Mouse (Mus musculus) hindbrain, embryonic 12.5 days (tissue): ENCODE measurements around the gene Ipo13. TPM values are rescaled to one million over a fixed set of nuclear protein-coding genes. Genes with fewer than 3 reads are reported as not detected.

Source experiments
- ATAC-seq: fragments of 200-750 bp; cut with Nextera tagmentation; 2 replicates; pipeline ENCODE4 v1.8.0; 2017; ENCODE audit warnings: moderate TSS enrichment; ENCODE audit not compliant: low FRiP score
- H3K27ac ChIP-seq: fragments of 300-500 bp; sonication (generic); 2 replicates; pipeline ENCODE4 v1.5.1; 2016; ENCODE audit warnings: mild to moderate bottlenecking
- H3K27me3 ChIP-seq: fragments of 300-500 bp; sonication (generic); 2 replicates; pipeline ENCODE4 v1.6.1; 2016; ENCODE audit warnings: mild to moderate bottlenecking
- H3K36me3 ChIP-seq: fragments of 300-500 bp; sonication (generic); 2 replicates; pipeline ENCODE4 v1.6.1; 2016; ENCODE audit warnings: mild to moderate bottlenecking
- H3K4me1 ChIP-seq: fragments of 300-500 bp; sonication (generic); 2 replicates; pipeline ENCODE4 v1.6.1; 2016
- H3K4me2 ChIP-seq: fragments of 300-500 bp; sonication (generic); replicated peaks from 2 replicates; pipeline ENCODE4 v1.6.1; 2016; ENCODE audit warnings: mild to moderate bottlenecking
- H3K4me3 ChIP-seq: fragments of 300-500 bp; sonication (generic); 2 replicates; pipeline ENCODE4 v1.5.1; 2016; ENCODE audit warnings: mild to moderate bottlenecking
- H3K9ac ChIP-seq: fragments of 300-500 bp; sonication (generic); 2 replicates; pipeline ENCODE4 v1.6.1; 2016; ENCODE audit warnings: mild to moderate bottlenecking, moderate library complexity
- H3K9me3 ChIP-seq: fragments of 300-500 bp; sonication (generic); replicated peaks from 2 replicates; pipeline ENCODE4 v1.6.1; 2016; ENCODE audit warnings: mild to moderate bottlenecking
- WGBS: fragments of 180-500 bp; shearing (Covaris S2); methylation state at CpG from one replicate; pipeline ENCODE4 v1.1.7; 2016; 5-methylcytosine and 5-hydroxymethylcytosine counted together
- polyA plus RNA-seq: library from polyadenylated mRNA; unstranded; fragments of >200 nt; fragmentation: Nextera tagmentation; extraction: Ambion mirVana; gene quantifications from 2 replicates; pipeline ENCODE4 v1.2.1, GENCODE M21; 2016

Ipo13 gene
- polyA plus RNA-seq, 1 experiment from 2014 or later: 65.5 TPM

DNA sequence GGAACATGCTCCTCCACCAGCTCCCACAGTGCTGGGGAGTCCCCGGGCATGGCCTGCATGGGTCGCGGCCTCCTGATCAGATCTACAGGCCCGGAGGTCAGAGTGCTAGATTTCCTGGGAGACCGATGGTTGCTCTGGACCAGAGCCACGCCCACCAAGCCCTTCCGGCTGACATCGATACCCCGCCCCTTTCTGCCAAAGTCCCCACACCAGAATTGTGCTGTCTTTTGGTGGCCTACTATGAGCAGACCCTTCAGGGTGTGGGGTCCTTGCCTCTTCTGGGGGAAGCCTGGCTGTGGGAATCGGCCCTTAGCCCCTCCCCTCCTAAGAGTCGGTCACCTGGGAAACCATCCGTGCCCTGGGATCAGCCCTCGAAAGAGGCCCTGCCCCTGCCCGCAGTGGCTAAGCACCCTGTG lies 42.3 kb downstream of the Ipo13 start, which contains the start of gene Ccdc24:
Gene Ccdc24 (minus strand): TSS at position 87 of the 416 bp plus-strand sequence.
- Histone ChIP-seq H3K9ac (peak within 1 kb of the TSS; percentile 45; the same call in 1 of the 2 replicates), H3K4me1 (peaks cover 25% of the 10 kb centered on the region), H3K4me2 (peak within 1 kb of the TSS; percentile 36), H3K27me3 (0 out of 2 replicates have a peak, but pooled peaks cover 1% of the 10 kb centered on the region), H3K36me3 (peaks cover 43% of the 10 kb centered on the region), H3K4me3 (no peak within 1 kb of the TSS), H3K27ac (0 out of 2 replicates have a peak within 1 kb of the TSS, but pooled peaks have one; percentile 5), H3K9me3 (no peaks in the 10 kb centered on the region)
- ATAC-seq: 0 out of 2 replicates have a peak, but pooled peaks have one; percentile 17
- 6% methylated on average over 14 of the region's 14 CpGs for WGBS

DNA sequence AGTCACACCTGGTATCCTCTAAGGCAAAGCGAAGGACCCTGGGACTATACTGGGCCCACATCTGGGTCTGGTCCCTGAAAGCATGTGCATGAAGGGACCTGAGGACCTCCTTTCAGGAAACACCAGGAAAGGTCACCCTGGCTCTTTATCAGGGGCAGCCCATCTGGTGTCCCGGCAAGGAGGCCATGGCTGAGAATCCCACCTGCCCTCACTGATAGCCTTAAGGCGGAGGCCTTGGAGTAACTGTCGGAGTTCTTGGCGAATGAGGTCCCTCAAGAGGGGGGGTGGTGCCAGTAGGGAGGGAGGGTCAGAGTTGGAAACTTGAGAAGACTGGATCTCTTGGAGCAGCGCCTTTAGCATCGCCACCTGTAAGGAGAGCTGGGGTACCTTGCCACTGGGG lies 43.0 kb downstream of the Ipo13 start:
- WGBS: 62% methylated on average over 7 of the region's 7 CpGs
- Histone ChIP-seq H3K9ac (no peak overlapping the region), H3K9me3 (no peaks in the 10 kb centered on the region), H3K4me2 (no peak overlapping the region), H3K36me3 (peaks cover 36% of the 10 kb centered on the region), H3K27me3 (0 out of 2 replicates have a peak, but pooled peaks cover 5% of the 10 kb centered on the region), H3K4me1 (peaks cover 25% of the 10 kb centered on the region), H3K4me3 (no peak overlapping the region), H3K27ac (no peak overlapping the region)
- ATAC-seq: no peak

DNA sequence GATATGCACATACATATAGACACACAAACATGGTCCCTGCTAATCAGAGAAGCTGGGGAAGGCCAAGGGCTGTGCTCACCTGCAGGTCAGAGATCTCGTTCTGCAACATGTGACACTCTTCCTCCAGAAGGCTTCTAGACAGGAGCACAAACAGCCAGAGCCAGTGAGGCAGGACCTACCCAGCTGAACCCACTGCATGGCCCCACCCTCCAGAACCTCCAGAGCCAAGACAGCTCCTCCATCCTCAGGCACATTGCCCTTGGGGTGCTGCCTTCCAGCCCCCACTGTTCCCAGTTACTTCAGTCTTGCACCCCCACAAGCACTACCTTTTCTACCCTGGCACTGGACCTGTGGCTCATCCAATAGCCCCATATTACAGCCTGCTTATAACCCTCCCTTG lies 44.4 kb downstream of the Ipo13 start:
- ATAC-seq: no peak
- WGBS: 62% methylated on average over 1 of the region's 1 CpGs
- H3K4me1 ChIP-seq: peaks cover 32% of the 10 kb centered on the region

DNA sequence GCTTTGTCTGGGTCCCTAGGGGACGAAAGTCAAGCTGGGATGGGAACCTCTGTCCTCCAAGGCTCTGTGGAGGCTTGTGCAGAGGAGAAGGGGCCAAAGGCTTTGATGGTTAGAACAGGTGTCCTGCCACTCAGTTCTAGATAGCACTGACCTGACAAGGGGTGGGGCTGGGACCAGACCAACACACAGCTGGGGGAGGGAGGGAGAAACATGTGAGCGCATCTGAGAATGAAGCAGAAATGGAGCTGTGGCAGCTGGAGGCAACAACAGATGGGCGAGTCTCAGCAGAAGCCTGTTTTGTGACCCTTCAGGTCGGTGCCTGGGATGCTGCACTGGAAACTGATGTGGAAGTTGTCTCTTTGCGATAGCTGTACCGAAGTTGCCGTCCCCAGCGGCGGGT lies 45.5 kb downstream of the Ipo13 start:
- H3K4me1 ChIP-seq: peaks cover 32% of the 10 kb centered on the region

More for the DNA sequence above, 44.4 kb downstream of the Ipo13 start:
- no peaks in the 10 kb centered on the region for H3K9me3 ChIP-seq
- peaks cover 22% of the 10 kb centered on the region for H3K36me3 ChIP-seq
- H3K4me2 ChIP-seq: no peak overlapping the region
- no peak overlapping the region for H3K27ac ChIP-seq
- H3K4me3 ChIP-seq: no peak overlapping the region
- no peak overlapping the region for H3K9ac ChIP-seq
- 0 out of 2 replicates have a peak, but pooled peaks cover 5% of the 10 kb centered on the region for H3K27me3 ChIP-seq

DNA sequence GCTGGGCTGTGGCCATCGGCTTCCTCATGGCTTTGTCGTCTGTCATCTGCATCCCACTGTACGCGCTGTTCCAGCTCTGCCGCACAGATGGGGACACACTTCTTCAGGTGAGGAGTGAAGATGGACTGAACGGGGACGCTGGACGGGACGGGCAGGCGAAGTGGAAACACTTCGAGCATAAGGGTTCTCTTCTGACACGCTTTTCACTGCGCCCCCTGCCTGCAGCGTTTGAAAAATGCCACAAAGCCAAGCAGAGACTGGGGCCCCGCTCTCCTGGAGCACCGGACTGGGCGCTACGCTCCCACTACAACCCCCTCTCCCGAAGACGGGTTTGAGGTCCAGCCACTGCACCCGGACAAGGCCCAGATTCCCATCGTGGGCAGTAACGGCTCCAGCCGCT lies 47.0 kb downstream of the Ipo13 start:
- Histone ChIP-seq H3K4me3 (no peak overlapping the region), H3K4me2 (peak overlapping the region; percentile 19; the same call in 1 of the 2 replicates), H3K9ac (no peak overlapping the region), H3K36me3 (0 out of 2 replicates have a peak, but pooled peaks cover 2% of the 10 kb centered on the region), H3K9me3 (no peaks in the 10 kb centered on the region), H3K4me1 (peaks cover 31% of the 10 kb centered on the region), H3K27me3 (0 out of 2 replicates have a peak, but pooled peaks cover 5% of the 10 kb centered on the region), H3K27ac (no peak overlapping the region)
- ATAC-seq: no peak; the same call in 1 of the 2 replicates
- WGBS: 17% methylated on average over 24 of the region's 24 CpGs

More for the DNA sequence above, 45.5 kb downstream of the Ipo13 start:
- no peaks in the 10 kb centered on the region for H3K9me3 ChIP-seq
- H3K27me3 ChIP-seq: 0 out of 2 replicates have a peak, but pooled peaks cover 5% of the 10 kb centered on the region
- WGBS: 66% methylated on average over 9 of the region's 9 CpGs
- H3K27ac ChIP-seq: peak overlapping the region; percentile 30; the same call in 1 of the 2 replicates
- peaks cover 15% of the 10 kb centered on the region for H3K36me3 ChIP-seq
- no peak for ATAC-seq
- no peak overlapping the region for H3K9ac ChIP-seq
- no peak overlapping the region for H3K4me3 ChIP-seq
- no peak overlapping the region for H3K4me2 ChIP-seq

DNA sequence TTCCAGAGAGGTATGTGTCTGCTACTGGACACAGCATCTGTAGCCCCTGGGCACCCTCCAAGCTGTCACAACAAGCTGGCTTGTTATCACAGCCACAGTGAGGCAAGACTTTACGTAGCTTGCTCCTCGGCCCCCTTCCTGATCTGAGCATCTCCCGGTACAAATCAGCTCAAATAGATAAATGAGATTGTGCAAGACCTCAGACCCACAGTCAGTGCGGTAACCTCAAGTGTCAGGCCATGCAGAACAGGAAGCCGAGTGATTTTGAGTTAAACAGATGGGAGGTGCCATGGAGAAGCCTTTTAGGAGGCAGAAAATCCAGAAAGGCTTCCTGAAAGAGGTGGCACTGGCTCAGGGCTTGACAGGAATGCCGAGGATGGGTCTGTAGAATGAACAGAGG lies 47.8 kb downstream of the Ipo13 start:
- H3K4me3 ChIP-seq: no peak overlapping the region
- 73% methylated on average over 6 of the region's 6 CpGs for WGBS
- 0 out of 2 replicates have a peak, but pooled peaks cover 5% of the 10 kb centered on the region for H3K27me3 ChIP-seq
- H3K4me2 ChIP-seq: no peak overlapping the region
- no peak for ATAC-seq
- no peak overlapping the region for H3K27ac ChIP-seq
- H3K36me3 ChIP-seq: 0 out of 2 replicates have a peak, but pooled peaks cover 2% of the 10 kb centered on the region
- peaks cover 24% of the 10 kb centered on the region for H3K4me1 ChIP-seq
- no peak overlapping the region for H3K9ac ChIP-seq
- H3K9me3 ChIP-seq: no peaks in the 10 kb centered on the region

DNA sequence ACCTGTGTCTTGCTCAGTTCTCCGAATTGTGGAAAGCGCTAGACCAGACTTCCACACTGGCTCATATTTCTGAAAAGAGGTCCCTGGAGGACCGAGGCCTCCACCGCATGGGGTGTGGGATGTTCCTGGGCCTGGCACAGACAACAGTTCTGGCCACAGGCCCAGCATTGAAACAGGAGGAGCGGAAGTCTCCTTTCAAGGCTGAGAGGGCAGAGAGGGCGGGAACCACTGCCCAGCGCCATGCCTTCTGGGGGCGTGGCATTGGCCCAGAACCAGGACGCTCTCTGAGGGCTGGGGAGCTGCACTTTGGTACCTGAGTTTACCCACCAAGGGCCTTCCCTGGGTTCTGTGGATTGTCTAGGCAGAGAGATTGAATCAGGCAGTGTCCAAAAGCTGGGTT lies 48.7 kb downstream of the Ipo13 start:
- peaks cover 24% of the 10 kb centered on the region for H3K4me1 ChIP-seq
- H3K36me3 ChIP-seq: 0 out of 2 replicates have a peak, but pooled peaks cover 2% of the 10 kb centered on the region
- ATAC-seq: no peak
- 0 out of 2 replicates have a peak, but pooled peaks cover 5% of the 10 kb centered on the region for H3K27me3 ChIP-seq
- no peak overlapping the region for H3K27ac ChIP-seq
- 64% methylated on average over 9 of the region's 9 CpGs for WGBS
- no peaks in the 10 kb centered on the region for H3K9me3 ChIP-seq
- no peak overlapping the region for H3K4me2 ChIP-seq
- H3K9ac ChIP-seq: no peak overlapping the region
- no peak overlapping the region for H3K4me3 ChIP-seq

DNA sequence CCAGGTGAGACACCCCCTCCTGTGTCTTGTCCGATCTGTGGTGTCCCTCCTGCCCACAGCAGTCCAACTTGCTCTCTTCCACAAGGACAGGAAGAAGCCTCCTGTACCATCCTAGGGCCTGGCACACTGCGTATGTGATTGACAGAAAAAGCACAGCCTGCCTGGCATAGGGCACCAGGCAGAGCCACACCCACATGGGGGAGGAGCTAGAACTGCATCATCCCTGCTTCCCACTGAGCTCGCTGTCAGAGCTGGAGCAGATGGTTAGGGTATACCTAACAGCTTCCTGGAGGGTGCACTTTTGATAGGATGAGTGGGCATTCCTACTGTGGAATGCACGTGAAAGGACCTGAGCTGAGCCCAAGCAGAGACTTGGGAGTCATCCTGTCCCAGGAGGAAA lies 52.0 kb downstream of the Ipo13 start:
- Histone ChIP-seq H3K27ac (no peak overlapping the region), H3K4me1 (peaks cover 9% of the 10 kb centered on the region), H3K9me3 (no peaks in the 10 kb centered on the region), H3K4me2 (no peak overlapping the region), H3K27me3 (0 out of 2 replicates have a peak, but pooled peaks cover 5% of the 10 kb centered on the region), H3K36me3 (0 out of 2 replicates have a peak, but pooled peaks cover 2% of the 10 kb centered on the region), H3K4me3 (no peak overlapping the region), H3K9ac (no peak overlapping the region)
- ATAC-seq: peak; percentile 55
- WGBS: 38% methylated on average over 4 of the region's 4 CpGs

DNA sequence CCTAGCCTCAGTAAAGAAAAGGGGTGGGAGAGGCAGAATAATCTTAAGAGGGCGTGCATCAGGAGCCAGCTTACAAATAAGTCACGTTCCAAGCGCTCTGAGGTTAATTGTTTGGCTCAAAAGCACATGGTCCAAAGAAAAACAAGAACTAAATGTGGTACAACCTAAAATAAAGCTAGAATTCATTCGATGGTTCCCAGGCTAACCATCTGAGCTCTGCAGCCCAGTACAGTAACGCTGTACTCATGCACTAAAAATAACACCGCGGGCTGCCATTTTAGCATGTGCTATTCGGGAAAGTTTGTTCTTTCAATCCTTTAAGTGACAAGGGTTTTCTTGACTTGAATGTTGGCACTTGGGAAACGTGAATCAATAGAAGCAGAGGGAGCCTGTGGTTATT lies 54.2 kb downstream of the Ipo13 start:
- H3K4me3 ChIP-seq: no peak overlapping the region
- H3K9me3 ChIP-seq: no peaks in the 10 kb centered on the region
- no peak overlapping the region for H3K4me2 ChIP-seq
- H3K4me1 ChIP-seq: peaks cover 1% of the 10 kb centered on the region
- 87% methylated on average over 9 of the region's 9 CpGs for WGBS
- no peak for ATAC-seq
- no peaks in the 10 kb centered on the region for H3K27me3 ChIP-seq
- H3K36me3 ChIP-seq: 0 out of 2 replicates have a peak, but pooled peaks cover 2% of the 10 kb centered on the region
- H3K9ac ChIP-seq: no peak overlapping the region
- no peak overlapping the region for H3K27ac ChIP-seq

DNA sequence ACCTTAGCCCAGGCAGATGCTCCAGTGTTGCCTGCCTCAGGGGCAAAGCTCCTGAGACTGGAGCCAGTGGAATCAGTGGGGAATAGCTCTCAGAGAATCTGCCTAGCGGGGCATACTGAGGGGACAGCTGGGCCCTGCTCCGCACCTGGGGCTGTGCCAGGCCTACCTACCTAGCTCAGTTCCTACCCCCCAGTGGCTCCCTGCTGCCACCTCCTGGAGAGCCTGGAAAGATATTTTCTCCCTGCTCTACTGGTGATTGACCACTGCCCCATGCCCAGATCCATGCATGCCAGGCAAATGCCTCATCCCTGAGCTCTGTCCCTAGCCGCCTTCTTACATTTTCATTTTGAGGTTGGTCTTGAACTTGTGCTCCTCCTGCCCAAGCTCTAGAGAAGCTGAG lies 56.0 kb downstream of the Ipo13 start:
- peak; percentile 39; the same call in 1 of the 2 replicates for ATAC-seq
- peaks cover 7% of the 10 kb centered on the region for H3K4me1 ChIP-seq
- H3K9ac ChIP-seq: no peak overlapping the region
- no peak overlapping the region for H3K4me3 ChIP-seq
- H3K27me3 ChIP-seq: no peaks in the 10 kb centered on the region
- no peak overlapping the region for H3K27ac ChIP-seq
- 59% methylated on average over 3 of the region's 3 CpGs for WGBS
- H3K4me2 ChIP-seq: no peak overlapping the region
- no peaks in the 10 kb centered on the region for H3K9me3 ChIP-seq
- H3K36me3 ChIP-seq: no peaks in the 10 kb centered on the region

DNA sequence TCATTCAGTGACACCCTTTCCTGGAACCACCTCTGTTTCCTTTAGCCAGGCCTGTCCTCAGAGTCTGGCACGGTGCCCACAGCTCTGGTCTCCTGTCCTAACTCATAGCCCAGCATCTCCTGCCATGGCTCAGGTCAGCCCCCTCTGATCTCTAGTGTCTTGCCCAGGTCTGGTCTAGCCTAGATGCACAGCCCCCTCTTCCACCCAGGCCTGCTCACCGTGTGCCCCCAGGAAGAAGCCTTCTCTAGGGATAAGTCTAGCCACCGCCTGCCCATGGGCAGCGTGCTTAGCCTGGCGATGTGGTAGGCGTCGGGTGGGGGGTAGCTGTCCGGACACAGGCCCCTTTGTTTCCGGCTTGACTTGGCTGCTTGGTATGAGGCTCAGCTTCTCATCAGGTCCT lies 59.7 kb downstream of the Ipo13 start:
- no peak overlapping the region for H3K27ac ChIP-seq
- H3K4me3 ChIP-seq: no peak overlapping the region
- no peaks in the 10 kb centered on the region for H3K27me3 ChIP-seq
- no peak overlapping the region for H3K9ac ChIP-seq
- H3K9me3 ChIP-seq: no peaks in the 10 kb centered on the region
- no peak overlapping the region for H3K4me2 ChIP-seq
- no peaks in the 10 kb centered on the region for H3K36me3 ChIP-seq
- peaks cover 15% of the 10 kb centered on the region for H3K4me1 ChIP-seq
- 0 out of 2 replicates have a peak, but pooled peaks have one; percentile 27 for ATAC-seq
- WGBS: 69% methylated on average over 9 of the region's 9 CpGs

DNA sequence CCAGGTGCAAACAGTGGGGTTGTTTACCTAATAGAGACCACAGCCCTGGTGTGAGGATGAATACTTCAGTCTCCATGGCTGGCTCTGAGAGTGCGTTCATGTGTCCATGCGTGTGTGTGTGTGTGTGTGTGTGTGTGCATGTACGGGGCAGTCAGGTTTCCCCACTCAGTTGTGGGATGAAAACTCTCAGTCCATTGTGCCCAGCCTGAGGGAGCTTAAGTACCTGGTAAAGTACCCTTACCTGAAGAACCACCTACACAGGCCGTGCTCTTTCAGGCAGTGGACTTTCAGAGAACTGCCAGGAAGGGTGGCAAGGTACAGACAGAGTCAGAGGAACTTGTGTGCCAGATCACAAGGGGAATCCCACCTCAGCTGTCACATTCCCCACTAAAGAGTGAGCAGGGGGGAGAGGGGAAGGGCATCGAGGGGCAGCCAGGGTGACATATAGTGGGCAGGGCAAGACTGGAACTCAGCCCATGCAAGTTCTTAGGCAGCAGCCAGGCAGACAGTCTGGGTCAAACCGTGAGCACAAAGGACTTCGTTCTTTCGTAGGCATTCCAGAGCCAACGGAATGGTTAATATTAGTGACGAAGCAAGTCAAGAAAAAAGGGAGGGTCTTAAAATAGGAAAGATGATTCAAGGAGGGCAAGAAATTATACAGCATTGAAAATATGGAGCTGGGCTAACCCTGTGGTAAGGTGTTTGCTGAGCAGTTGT lies 62.5 kb downstream of the Ipo13 start:
- Histone ChIP-seq H3K4me3 (no peak overlapping the region), H3K9me3 (no peaks in the 10 kb centered on the region), H3K27ac (no peak overlapping the region), H3K4me2 (no peak overlapping the region), H3K4me1 (peaks cover 29% of the 10 kb centered on the region), H3K27me3 (no peaks in the 10 kb centered on the region), H3K9ac (no peak overlapping the region), H3K36me3 (no peaks in the 10 kb centered on the region)
- no peak for ATAC-seq
- 88% methylated on average over 10 of the region's 10 CpGs for WGBS
